Mouse (Mus musculus) kidney, adult 2 months (tissue): ENCODE data around the gene Dtx1. TPM values are rescaled to one million over a fixed set of nuclear protein-coding genes. Genes with fewer than 3 reads are reported as not detected.

ENCODE experiments used
- DNase-seq: peaks from one replicate; pipeline ENCODE4 v3.0.0; 2021
- H3K27ac ChIP-seq: fragments of 200-500 bp; 2 replicates; pipeline ENCODE4 v1.5.1; 2012; ENCODE audit warnings: low read depth, low read length, control low read depth, inconsistent platforms; ENCODE audit not compliant: insufficient read depth
- H3K27me3 ChIP-seq: fragments of 200-500 bp; replicated peaks from 2 replicates; pipeline ENCODE4 v1.6.1; 2012; ENCODE audit warnings: mild to moderate bottlenecking, moderate library complexity, low read length, inconsistent platforms; ENCODE audit not compliant: control insufficient read depth, insufficient read depth
- H3K36me3 ChIP-seq: fragments of 200-500 bp; 2 replicates; pipeline ENCODE4 v1.6.1; 2012; ENCODE audit warnings: mild to moderate bottlenecking, moderate library complexity, low read length, inconsistent platforms; ENCODE audit not compliant: control insufficient read depth, insufficient read depth
- H3K4me1 ChIP-seq: fragments of 200-500 bp; 2 replicates; pipeline ENCODE4 v1.6.1; 2011; ENCODE audit warnings: low read length; ENCODE audit not compliant: control insufficient read depth, insufficient read depth
- H3K4me3 ChIP-seq: fragments of 200-500 bp; 2 replicates; pipeline ENCODE4 v1.5.1; 2011; ENCODE audit warnings: mild to moderate bottlenecking, low read depth, low read length, control low read depth; ENCODE audit not compliant: insufficient read depth
- CTCF ChIP-seq: fragments of 200-500 bp; conservative IDR thresholded peaks from 2 replicates; pipeline ENCODE4 v1.5.1; 2011; ENCODE audit warnings: low read depth, mild to moderate bottlenecking, control low read depth, low read length, moderate library complexity, mixed read lengths; ENCODE audit not compliant: insufficient read depth, insufficient read length
- POLR2A ChIP-seq: fragments of 200-500 bp; IDR thresholded peaks from one replicate; pipeline ENCODE4 v1.6.1; 2011; ENCODE audit warnings: low read depth, low read length, control low read depth
- WGBS: fragments of 180-500 bp; shearing (Covaris S2); methylation state at CpG from one replicate; pipeline ENCODE4 v1.1.7; 2018; 5-methylcytosine and 5-hydroxymethylcytosine counted together
- polyA plus RNA-seq: library from polyadenylated mRNA; depleted of rRNA; stranded (reverse); fragments of >200 nt; gene quantifications from 2 replicates; pipeline ENCODE4 v1.2.3, GENCODE M21; 2012

Dtx1 gene
- polyA plus RNA-seq, 1 experiment = 4.4 TPM

DNA sequence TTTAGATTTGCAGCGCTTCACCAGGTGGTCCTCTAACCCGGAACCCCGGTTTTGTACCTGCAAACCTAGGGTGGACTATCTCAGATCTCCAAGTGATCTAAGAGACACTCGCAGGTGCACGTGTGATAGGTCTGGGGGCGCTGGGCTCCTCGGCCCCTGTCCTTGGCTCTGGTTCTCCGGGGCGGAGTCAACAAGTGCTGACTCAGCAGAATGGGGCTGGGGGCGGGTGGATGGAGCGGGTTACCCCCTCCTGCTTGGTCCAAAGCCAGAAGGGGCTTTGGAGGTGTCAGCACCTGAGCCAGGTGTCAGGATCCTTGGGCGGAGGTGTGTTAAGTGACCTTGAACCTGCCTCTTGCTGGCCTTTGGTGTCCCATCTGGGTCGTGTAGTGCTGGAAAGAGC, 61.8 kb downstream of the Dtx1 start:
- Histone ChIP-seq H3K4me1 (peaks cover 4% of the 10 kb centered on the region; the same call in 1 of the 2 replicates), H3K27me3 (0 out of 2 replicates have a peak, but pooled peaks cover 2% of the 10 kb centered on the region), H3K36me3 (no peaks in the 10 kb centered on the region), H3K27ac (no peak overlapping the region), H3K4me3 (no peak overlapping the region)
- 31% methylated on average over 13 of the region's 13 CpGs for WGBS
- no peak for DNase-seq
- TF ChIP-seq POLR2A (no peak), CTCF (no peak)

DNA sequence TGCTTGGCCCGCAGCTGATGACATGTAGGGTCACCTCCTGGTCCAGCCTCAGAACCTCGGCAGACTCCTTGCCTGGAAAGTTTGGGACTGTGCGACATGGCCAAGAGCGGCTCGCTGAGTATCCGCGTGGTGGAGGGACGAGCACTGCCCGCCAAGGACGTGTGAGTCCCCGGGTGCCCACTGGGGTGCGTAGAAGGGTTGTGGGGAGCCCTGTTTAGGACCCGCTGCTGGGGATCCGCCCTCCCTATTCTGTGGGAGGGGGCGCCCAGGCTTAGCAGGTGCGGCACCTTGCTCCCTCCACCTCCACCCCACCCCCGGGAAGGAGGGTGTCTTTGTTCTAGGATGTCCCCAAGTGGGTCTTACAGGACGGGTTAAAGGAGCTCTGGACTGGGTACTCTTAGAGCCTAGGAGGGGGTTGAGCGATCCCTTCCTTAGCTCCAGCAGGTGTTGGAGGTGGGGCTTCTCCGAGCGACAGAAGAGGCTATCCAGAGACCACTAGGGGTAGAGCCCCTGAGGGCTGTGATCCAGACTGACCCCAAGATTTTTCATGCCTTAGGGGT, 62.3 kb downstream of the Dtx1 start:
- H3K4me3 ChIP-seq = peak overlapping the region; percentile 18; the same call in 1 of the 2 replicates
- WGBS = 8% methylated on average over 21 of the region's 21 CpGs
- TF ChIP-seq POLR2A (no peak), CTCF (no peak)
- no peak for DNase-seq
- 0 out of 2 replicates have a peak, but pooled peaks cover 2% of the 10 kb centered on the region for H3K27me3 ChIP-seq
- no peaks in the 10 kb centered on the region for H3K36me3 ChIP-seq
- H3K27ac ChIP-seq = no peak overlapping the region
- peaks cover 4% of the 10 kb centered on the region; the same call in 1 of the 2 replicates for H3K4me1 ChIP-seq

DNA sequence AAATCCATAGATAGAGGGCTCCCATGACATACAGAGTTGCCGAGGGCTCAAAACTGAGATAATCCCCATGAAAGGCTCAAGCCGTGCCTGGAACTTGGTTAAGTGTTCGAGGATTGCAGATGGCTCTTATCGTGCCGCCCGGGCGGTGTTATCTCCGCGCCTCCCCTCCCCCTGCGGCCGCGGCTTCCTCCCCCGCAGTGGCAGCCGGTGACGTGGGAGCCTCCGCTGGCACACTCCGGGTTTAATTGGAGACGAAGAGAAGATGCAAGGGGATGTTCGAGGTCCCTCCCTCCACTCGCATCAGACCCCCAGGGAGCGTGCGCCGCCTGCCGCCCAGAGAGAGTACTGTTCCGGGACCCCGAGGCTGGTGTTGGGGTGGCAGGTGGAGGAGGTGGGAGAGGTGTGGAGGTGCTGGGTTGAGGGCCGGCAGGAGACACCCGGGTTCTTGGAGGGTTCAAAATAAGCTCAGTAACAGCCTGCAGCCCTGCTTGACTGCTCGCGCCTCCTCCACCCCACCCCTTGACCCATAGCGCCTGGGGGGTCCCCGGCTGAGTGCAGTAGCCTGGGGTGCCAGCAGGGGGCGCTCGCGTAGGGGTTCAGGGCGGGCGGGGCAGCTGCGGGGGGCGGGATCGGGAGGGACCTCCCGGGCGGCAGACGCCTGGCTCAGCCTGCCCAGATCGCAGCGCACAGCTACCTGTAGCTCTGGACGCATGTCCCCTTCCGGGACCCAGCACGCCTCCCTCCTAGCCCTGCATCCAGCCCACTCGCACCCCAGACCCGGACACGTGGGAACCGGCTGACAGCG, 63.0 kb downstream of the Dtx1 start, which contains the start of gene Rasal1:
Gene Rasal1 (plus strand): TSS at position 244 of the 805 bp plus-strand sequence.
- Histone ChIP-seq H3K27me3 (0 out of 2 replicates have a peak, but pooled peaks cover 2% of the 10 kb centered on the region), H3K4me1 (peaks cover 4% of the 10 kb centered on the region; the same call in 1 of the 2 replicates), H3K36me3 (no peaks in the 10 kb centered on the region), H3K27ac (no peak within 1 kb of the TSS), H3K4me3 (peak within 1 kb of the TSS; percentile 18)
- DNase-seq = peak; percentile 12
- 0 out of 2 replicates have a peak, but pooled peaks have one; percentile 20 for TF ChIP-seq CTCF
- TF ChIP-seq POLR2A = no peak
- 2% methylated on average over 53 of the region's 53 CpGs for WGBS

DNA sequence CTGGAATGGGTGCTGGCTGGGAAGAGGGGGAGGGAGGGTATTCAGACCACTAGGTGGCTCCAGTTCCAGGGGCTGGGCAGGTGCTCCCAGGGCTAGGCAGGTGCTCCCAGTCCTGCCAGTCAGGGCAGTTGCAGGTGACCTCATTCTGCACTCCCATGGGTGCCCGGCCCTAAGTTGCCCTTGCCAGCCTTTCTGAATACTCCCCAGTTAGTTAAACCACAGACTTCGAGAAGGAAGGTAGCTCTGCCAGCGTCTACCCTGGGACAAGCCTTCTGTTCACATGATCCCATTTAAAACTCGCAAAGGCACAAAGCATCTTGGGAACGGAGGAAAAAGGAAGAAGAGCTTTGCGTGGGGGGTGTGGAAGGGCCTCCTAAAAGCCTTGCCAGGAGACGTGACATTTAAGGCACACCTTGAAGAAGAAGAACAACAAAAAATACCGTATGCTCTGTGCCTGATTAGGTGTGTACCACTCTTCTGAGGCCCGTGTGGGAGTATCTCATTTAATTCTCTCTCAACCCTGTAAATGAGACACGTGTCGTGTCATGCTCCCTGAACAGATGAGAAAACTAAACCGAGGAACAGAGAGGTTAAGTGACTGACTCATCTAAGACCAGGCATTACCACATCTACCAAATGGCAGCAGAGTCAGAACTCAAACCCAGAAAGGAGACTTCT, 63.8 kb downstream of the Dtx1 start:
- Histone ChIP-seq H3K4me3 (no peak overlapping the region), H3K4me1 (peaks cover 4% of the 10 kb centered on the region; the same call in 1 of the 2 replicates), H3K27ac (no peak overlapping the region), H3K27me3 (0 out of 2 replicates have a peak, but pooled peaks cover 2% of the 10 kb centered on the region), H3K36me3 (no peaks in the 10 kb centered on the region)
- no peak for TF ChIP-seq CTCF
- TF ChIP-seq POLR2A = no peak
- WGBS = 28% methylated on average over 12 of the region's 12 CpGs
- DNase-seq = peak; percentile 39

DNA sequence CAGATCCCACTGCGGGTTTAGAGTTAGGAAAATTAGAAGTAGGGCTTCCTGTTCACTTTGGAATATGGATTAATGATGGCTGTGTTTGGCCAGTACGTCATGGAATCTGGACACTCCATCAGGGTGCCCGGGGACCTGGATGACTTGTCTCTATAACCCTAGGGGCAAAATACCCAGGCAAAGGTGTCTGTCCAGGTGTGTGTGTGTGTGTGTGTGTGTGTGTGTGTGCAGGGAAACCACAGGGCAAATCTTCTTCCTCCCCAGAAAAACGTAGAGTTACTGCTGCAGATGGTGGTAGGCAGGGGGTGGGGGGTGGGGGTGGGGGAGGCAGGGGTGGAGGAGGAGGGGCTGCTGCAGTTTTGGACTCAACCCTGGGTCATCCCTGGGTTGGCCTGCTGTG, 64.4 kb downstream of the Dtx1 start:
- WGBS = 82% methylated on average over 4 of the region's 4 CpGs
- DNase-seq = no peak
- Histone ChIP-seq H3K4me3 (no peak overlapping the region), H3K36me3 (no peaks in the 10 kb centered on the region), H3K4me1 (peaks cover 4% of the 10 kb centered on the region; the same call in 1 of the 2 replicates), H3K27me3 (0 out of 2 replicates have a peak, but pooled peaks cover 2% of the 10 kb centered on the region), H3K27ac (no peak overlapping the region)
- TF ChIP-seq CTCF = no peak

DNA sequence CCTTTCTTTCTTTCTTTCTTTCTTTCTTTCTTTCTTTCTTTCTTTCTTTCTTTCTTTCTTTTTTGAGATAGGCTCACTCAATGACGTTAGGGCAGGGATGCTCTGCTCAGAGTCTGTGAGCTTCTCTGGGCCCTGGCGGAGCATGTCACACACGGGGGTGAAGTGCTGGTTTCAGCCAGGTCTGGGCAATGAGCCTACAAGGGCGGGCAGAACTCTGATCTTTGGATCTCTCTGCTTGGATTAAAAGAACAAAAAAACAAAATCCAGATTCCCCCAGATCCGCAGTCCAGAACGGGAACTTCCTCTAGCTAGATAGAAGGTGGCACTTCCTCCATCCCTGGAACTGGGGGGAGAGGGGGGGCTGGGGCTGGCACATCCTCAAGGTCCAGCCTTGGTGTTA, 65.9 kb downstream of the Dtx1 start:
- 15% methylated on average over 6 of the region's 6 CpGs for WGBS
- Histone ChIP-seq H3K27ac (no peak overlapping the region), H3K27me3 (0 out of 2 replicates have a peak, but pooled peaks cover 2% of the 10 kb centered on the region), H3K36me3 (no peaks in the 10 kb centered on the region), H3K4me3 (no peak overlapping the region), H3K4me1 (peaks cover 4% of the 10 kb centered on the region; the same call in 1 of the 2 replicates)
- DNase-seq = peak; percentile 84
- no peak for TF ChIP-seq POLR2A
- TF ChIP-seq CTCF = no peak

DNA sequence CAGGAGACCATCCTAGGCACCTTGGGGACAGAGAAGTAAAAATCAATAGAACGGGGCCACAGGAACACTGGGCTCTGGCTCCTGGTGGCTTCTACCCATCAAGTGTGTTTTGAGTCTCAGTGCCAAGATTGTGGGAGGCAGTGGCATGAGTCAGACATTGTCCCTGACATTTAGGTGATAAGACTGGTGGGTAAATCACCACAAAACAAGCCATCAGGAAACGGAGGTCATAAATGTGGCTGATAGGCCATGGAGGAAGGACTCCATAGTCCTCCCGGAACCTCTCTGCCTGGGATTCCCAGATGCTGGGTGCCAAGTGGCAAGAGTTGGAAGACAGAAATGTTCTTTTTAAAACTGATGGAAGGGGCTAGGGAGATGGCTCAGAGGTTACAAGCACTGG, 67.5 kb downstream of the Dtx1 start:
- H3K36me3 ChIP-seq = no peaks in the 10 kb centered on the region
- H3K27ac ChIP-seq = no peak overlapping the region
- peaks cover 4% of the 10 kb centered on the region; the same call in 1 of the 2 replicates for H3K4me1 ChIP-seq
- no peaks in the 10 kb centered on the region for H3K27me3 ChIP-seq
- H3K4me3 ChIP-seq = no peak overlapping the region
- DNase-seq = no peak
- WGBS = 62% methylated on average over 3 of the region's 3 CpGs
- TF ChIP-seq CTCF (no peak), POLR2A (no peak)
